Mouse (Mus musculus) cerebellum, postnatal 10 days (tissue): ENCODE measurements at regions not wholly inside any gene's neighbourhood (a gene's known extent, or its start where the extent isn't known, plus 50 kb on each side); places are given as distances from the start of the nearest gene placed in this dataset.

Experiments used
- DNase-seq, 2 experiments: peaks; one replicate each; pipeline ENCODE4 v3.0.0; 2021; ENCODE audit warnings: mixed read lengths in 2 of 2

GRCm38 (mm10) chr6:135629236-135629635 lies 266.9 kb downstream of the Emp1 start:
- DNase-seq = peak; percentile 55 to 61

DNA sequence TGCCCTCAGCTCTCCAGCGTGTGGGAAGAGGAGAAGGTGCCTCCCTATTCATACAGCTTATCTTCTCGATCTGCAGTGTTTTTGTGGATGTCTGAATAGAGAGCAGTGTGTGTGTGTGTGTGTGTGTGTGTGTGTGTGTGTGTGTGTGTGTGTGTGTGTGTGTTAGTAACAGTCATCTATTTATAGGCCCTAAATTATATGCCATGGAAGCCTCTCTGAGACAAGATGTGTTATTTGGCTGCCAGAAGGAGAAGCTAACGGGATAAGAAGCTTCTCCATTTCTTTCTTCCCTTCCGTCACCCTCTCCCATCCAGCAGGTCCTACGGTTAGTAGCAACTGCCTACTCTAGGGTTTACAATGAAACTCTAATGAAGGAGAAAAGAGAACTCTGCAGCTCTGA lies 270.3 kb downstream of the Emp1 start:
- no peak for DNase-seq

DNA sequence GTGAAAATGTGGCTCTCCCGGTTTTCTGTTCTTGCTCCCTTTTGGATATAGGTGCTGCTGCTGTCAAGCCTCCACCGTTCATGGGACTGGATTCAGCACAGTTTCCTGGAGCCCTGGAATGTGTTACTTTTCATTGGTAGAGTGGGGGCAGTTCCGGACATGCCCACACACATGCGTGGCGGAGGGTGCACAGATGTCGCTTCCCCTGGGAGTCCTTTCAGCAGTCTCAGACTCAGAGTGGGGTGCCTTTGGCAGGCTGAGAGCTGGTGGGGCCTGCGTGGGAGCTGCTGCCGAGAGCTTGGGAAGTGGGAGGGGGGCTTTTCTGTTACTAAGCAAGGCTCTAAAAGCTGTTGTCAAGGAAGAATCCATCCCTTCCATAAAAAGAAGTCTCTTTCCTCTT lies 274.3 kb downstream of the Emp1 start:
- no peak for DNase-seq

- no peak for DNase-seq
These were observed 280.4 kb downstream of the Emp1 start for GRCm38 (mm10) chr6:135642711-135643110.

GRCm38 (mm10) chr6:135646177-135646576 lies 283.8 kb downstream of the Emp1 start:
- peak in 1 of 2 experiments; percentile 33 for DNase-seq

DNA sequence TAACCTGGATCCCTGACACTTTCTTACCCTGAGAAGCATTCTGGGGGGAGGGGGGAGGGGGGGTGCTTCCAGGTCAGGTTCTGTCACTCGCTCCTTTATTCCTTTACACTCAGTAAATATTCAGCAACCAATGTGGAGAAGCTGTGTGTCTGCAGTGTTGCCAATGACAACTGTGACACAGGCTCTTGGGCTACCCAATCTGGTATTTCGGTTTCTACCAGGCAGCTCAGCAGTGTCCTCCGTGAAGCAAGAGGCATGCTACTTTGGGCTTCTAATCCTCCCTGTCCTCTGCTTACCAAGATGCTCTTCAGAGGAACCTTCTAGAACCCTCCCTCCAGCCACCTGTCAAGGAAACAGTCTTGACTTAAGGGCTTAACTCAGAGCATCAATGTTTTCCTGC lies 290.7 kb downstream of the Emp1 start:
- DNase-seq = no peak

GRCm38 (mm10) chr6:135662386-135662785 lies 300.0 kb downstream of the Emp1 start:
- peak; percentile 50 to 72 for DNase-seq

DNA sequence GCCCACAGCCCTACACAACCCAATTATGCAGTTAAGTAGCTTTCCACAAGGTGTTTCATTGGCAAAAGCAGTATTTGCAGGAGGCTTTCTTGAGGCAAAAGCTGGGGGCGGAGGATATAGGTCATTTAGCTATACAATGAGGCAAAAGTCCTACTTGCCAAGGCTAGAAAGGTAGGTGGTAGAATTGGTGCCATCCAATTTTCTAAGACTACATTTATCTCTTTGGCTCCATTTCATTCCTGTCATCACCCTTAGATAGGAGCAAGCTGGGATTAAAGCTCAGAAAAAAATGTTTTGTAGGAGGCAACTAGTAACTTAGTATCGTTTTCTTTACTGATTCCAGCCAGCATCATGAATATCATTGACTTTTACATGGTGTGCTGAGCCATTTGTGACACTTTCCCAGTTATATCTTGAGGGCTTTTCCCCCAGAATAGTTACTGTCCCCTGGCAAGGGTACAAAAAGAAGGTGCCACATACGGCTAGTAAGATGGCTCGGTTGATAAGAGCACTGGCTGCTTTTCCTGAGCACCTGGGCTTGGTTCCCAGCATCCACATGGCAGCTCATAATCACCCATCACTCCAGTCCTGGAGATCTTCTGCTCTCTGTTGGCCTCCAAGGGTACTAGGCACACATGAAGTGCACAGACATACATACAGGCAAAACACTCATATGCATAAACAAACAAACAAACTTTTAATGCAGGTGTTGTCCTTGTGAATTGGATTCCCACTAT lies 300.6 kb downstream of the Emp1 start:
- DNase-seq = peak; percentile 28 to 57
